In the genomic region with DNA sequence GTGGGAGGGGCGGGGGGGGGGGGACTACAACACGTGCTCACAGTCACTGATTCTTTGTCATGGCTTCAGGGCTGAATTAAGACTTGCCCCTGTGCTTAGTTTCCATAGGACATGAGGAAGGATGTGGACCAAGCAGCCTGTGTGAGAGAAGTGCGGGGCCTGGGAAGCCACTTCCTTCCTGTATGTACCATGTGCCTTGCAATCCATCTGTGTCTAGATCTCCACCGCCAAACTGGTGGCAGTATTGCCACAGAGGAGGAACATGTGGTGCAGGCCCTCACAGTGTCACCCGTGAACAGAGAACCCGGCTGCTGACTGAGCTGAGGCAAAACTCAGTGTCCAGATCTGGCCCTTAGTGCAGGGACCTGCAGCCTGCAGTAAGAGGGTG, we compare ENCODE assay signal across 7 mouse cellular contexts.
A peak's percentile ranks its signal among the peaks of the same experiment; 100 is the strongest.
DNase-seq lines count a peak whose midpoint lies in the region; ATAC-seq lines count a peak whose summit lies in the region.

No protein-coding gene starts in this region.

- intact Hi-C loops in left cerebral cortex, postnatal 14 days (cut with DNase I) = loop anchor here (10.0 kb wide), 1 partner anchor 879 kb away; no protein-coding TSS in a partner anchor

- 59% methylated on average over 6 of the region's 6 CpGs for WGBS in embryonic facial prominence, embryonic 12.5 days
- WGBS in hindbrain, embryonic 13.5 days = 52% methylated on average over 6 of the region's 6 CpGs
- 45% methylated on average over 6 of the region's 6 CpGs for WGBS in lung, embryonic 16.5 days

- 0 out of 2 replicates have a peak overlapping the region, but pooled peaks have one; percentile 43 for H3K27ac ChIP-seq in embryonic facial prominence, embryonic 12.5 days
- peak overlapping the region; percentile 14; the same call in 1 of the 2 replicates for H3K27ac ChIP-seq in hindbrain, embryonic 13.5 days
- peak overlapping the region; percentile 99 for H3K27ac ChIP-seq in lung, embryonic 16.5 days (ENCODE audit: low read length)

- H3K9me3 ChIP-seq in embryonic facial prominence, embryonic 12.5 days = no peaks in the 10 kb centered on the region
- no peaks in the 10 kb centered on the region for H3K9me3 ChIP-seq in hindbrain, embryonic 13.5 days
- no peaks in the 10 kb centered on the region for H3K9me3 ChIP-seq in lung, embryonic 16.5 days (ENCODE audit: control insufficient read depth, low read length)

- peak; percentile 45 to 51 for DNase-seq in left cerebral cortex, postnatal 14 days (ENCODE audit: low spot score in 2 of 2)
- DNase-seq in left cerebral cortex, adult 8-10 months (ENCODE audit: low spot score in 2 of 2) = no peak
- peak; percentile 71 for DNase-seq in thymus, postnatal 14 days
- DNase-seq in gastrocnemius, postnatal 25 days = no peak

- no peaks in the 10 kb centered on the region for H3K27me3 ChIP-seq in embryonic facial prominence, embryonic 12.5 days
- no peaks in the 10 kb centered on the region for H3K27me3 ChIP-seq in hindbrain, embryonic 13.5 days
- H3K27me3 ChIP-seq in lung, embryonic 16.5 days (ENCODE audit: control insufficient read depth, insufficient read depth, low read depth, low read length) = no peaks in the 10 kb centered on the region

- ATAC-seq in embryonic facial prominence, embryonic 12.5 days (ENCODE audit: insufficient number of reproducible peaks, insufficient read depth, low FRiP score, low TSS enrichment) = no peak
- no peak for ATAC-seq in hindbrain, embryonic 13.5 days (ENCODE audit: low FRiP score)
- ATAC-seq in lung, embryonic 16.5 days (ENCODE audit: low read depth) = no peak

- no peak overlapping the region for H3K4me3 ChIP-seq in embryonic facial prominence, embryonic 12.5 days
- H3K4me3 ChIP-seq in hindbrain, embryonic 13.5 days = no peak overlapping the region
- no peak overlapping the region for H3K4me3 ChIP-seq in lung, embryonic 16.5 days (ENCODE audit: low read length)

- H3K9ac ChIP-seq in embryonic facial prominence, embryonic 12.5 days = no peak overlapping the region
- H3K9ac ChIP-seq in hindbrain, embryonic 13.5 days = no peak overlapping the region
- peak overlapping the region; percentile 19; the same call in 1 of the 2 replicates for H3K9ac ChIP-seq in lung, embryonic 16.5 days (ENCODE audit: low read length)

- peaks cover 8% of the 10 kb centered on the region; the same call in 1 of the 2 replicates for H3K36me3 ChIP-seq in embryonic facial prominence, embryonic 12.5 days
- H3K36me3 ChIP-seq in hindbrain, embryonic 13.5 days = peaks cover 15% of the 10 kb centered on the region
- no peaks in the 10 kb centered on the region for H3K36me3 ChIP-seq in lung, embryonic 16.5 days (ENCODE audit: control insufficient read depth, insufficient read depth, low read length)

- H3K4me1 ChIP-seq in embryonic facial prominence, embryonic 12.5 days = peaks cover 51% of the 10 kb centered on the region
- peaks cover 81% of the 10 kb centered on the region for H3K4me1 ChIP-seq in hindbrain, embryonic 13.5 days (replicated peaks)
- H3K4me1 ChIP-seq in lung, embryonic 16.5 days (replicated peaks; ENCODE audit: control insufficient read depth, insufficient read depth, low read length) = peaks cover 48% of the 10 kb centered on the region

- H3K4me2 ChIP-seq in embryonic facial prominence, embryonic 12.5 days (replicated peaks) = no peak overlapping the region
- H3K4me2 ChIP-seq in hindbrain, embryonic 13.5 days = no peak overlapping the region
- no peak overlapping the region for H3K4me2 ChIP-seq in lung, embryonic 16.5 days (ENCODE audit: low read depth, low read length)

Comparison
In these comparisons a context has a peak if more than half of its experiments do, and no peak if none do; other contexts are left out.
1. DNase-seq: peak in left cerebral cortex, postnatal 14 days (2 of 2) and thymus, postnatal 14 days (single experiment); none in left cerebral cortex, adult 8-10 months (0 of 2) and gastrocnemius, postnatal 25 days (single experiment).
2. H3K27ac ChIP-seq: peak in every context shown above with its lines; median percentile 99 in lung, embryonic 16.5 days; 43 in embryonic facial prominence, embryonic 12.5 days; 14 in hindbrain, embryonic 13.5 days.